Mouse (Mus musculus): Measurements from ENCODE around the gene Abcb8. TPM values are rescaled to one million over a fixed set of nuclear protein-coding genes. Genes with fewer than 3 reads are reported as not detected.
"Not testable (repeated sequence)": the region's sequence is repeated elsewhere in the genome, so short reads cannot be mapped to it uniquely, and the experiment has no call there.

The Abcb8 gene
- total RNA-seq, 1 experiment: 46.5 TPM

DNA sequence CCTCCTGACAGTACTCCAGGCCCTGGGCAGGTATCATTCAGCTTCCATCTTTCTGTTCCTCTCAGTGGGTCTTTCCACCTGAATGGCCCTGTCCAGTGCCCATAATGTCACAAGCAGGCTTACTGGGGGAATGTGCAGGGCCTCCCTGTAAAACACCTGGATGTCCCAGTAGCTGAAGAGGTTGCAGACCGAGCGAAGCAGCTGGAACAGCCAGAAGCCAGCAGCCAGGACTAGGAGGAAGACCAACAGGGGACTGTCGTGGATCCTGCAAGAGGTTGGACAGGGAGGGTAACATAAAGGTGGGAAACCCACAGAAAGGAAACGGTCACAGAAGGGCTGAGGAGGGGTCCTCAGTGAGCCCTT, 3.8 kb upstream of the Abcb8 start:
- TF ChIP-seq CHD2 (IDR thresholded peaks at IDR 0.05; ENCODE audit: low read depth, low read length) (no peak), HCFC1 (IDR thresholded peaks at IDR 0.05; ENCODE audit: borderline replicate concordance, insufficient read depth, low read length) (no peak), MAFK (IDR thresholded peaks at IDR 0.05; ENCODE audit: insufficient read depth, low read depth, low read length) (no peak)
- no peak for DNase-seq (ENCODE audit: low read depth, low spot score)
- in situ Hi-C loops (cut with MboI; ENCODE audit: low sequenced_read_pairs in 2 of 2, unreplicated experiment in 2 of 2): no loop called here
- H3K9me3 ChIP-seq (ENCODE audit: control insufficient read depth, insufficient read depth, low read depth, low read length): no peaks in the 10 kb centered on the region
- H3K4me3 ChIP-seq (ENCODE audit: insufficient read depth in 1 of 2, low read depth in 1 of 2, low read length in 2 of 2, poor library complexity in 1 of 2, severe bottlenecking in 1 of 2): peak overlapping the region in 1 of 2 experiments; percentile 14; a peak in 1 of 4 replicates
- H3K27ac ChIP-seq (ENCODE audit: insufficient read depth, low read depth, low read length, poor library complexity, severe bottlenecking): 0 out of 2 replicates have a peak overlapping the region, but pooled peaks have one; percentile 34
- peaks cover 3 to 14% of the 10 kb centered on the region in 2 experiments; a peak in 2 of 4 replicates for H3K4me1 ChIP-seq (ENCODE audit: control insufficient read depth in 2 of 2, insufficient read depth in 2 of 2, low read length in 2 of 2, poor library complexity in 1 of 2)
- H3K36me3 ChIP-seq (ENCODE audit: control insufficient read depth, insufficient read depth, low read length, poor library complexity, severe bottlenecking): no peaks in the 10 kb centered on the region
- H3K9ac ChIP-seq (ENCODE audit: insufficient read depth, low read depth, low read length, poor library complexity, severe bottlenecking): no peak overlapping the region

DNA sequence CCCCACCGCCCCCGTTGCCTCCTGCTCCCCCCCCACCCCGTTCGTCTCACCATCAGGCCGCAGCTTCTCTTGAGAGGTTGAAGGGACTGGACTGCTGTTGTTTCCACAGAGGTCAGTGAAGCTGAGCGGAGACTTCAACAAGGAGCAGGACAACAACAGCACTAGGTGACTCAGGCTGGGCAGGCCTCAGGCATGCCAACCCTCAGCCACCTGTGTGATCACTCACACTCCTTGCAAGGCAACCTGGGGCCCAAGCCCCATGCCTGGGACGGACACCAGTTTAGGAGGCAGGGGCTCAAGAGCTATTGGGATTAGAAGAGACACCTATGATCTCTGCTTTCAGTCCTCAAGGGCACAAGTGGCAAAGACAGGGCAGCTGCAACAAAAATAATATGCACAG, 1.6 kb upstream of the Abcb8 start, which contains the start of gene Atg9b:
Gene Atg9b (minus strand): TSS at position 280 of the 400 bp plus-strand sequence.
- in situ Hi-C loops (cut with MboI; ENCODE audit: low sequenced_read_pairs in 2 of 2, unreplicated experiment in 2 of 2): no loop called here
- Histone ChIP-seq H3K9ac (ENCODE audit: insufficient read depth, low read depth, low read length, poor library complexity, severe bottlenecking) (no peak within 1 kb of the TSS), H3K4me3 (ENCODE audit: insufficient read depth in 1 of 2, low read depth in 1 of 2, low read length in 2 of 2, poor library complexity in 1 of 2, severe bottlenecking in 1 of 2) (no peak within 1 kb of the TSS), H3K4me1 (ENCODE audit: control insufficient read depth in 2 of 2, insufficient read depth in 2 of 2, low read length in 2 of 2, poor library complexity in 1 of 2) (peaks cover 3 to 14% of the 10 kb centered on the region in 2 experiments; a peak in 2 of 4 replicates), H3K27ac (ENCODE audit: insufficient read depth, low read depth, low read length, poor library complexity, severe bottlenecking) (no peak within 1 kb of the TSS), H3K9me3 (ENCODE audit: control insufficient read depth, insufficient read depth, low read depth, low read length) (no peaks in the 10 kb centered on the region), H3K36me3 (ENCODE audit: control insufficient read depth, insufficient read depth, low read length, poor library complexity, severe bottlenecking) (no peaks in the 10 kb centered on the region)
- DNase-seq (ENCODE audit: low read depth, low spot score): no peak
- TF ChIP-seq ZC3H11A (IDR thresholded peaks at IDR 0.05; ENCODE audit: borderline replicate concordance, low read depth, low read length) (no peak), CHD2 (IDR thresholded peaks at IDR 0.05; ENCODE audit: low read depth, low read length) (no peak), HCFC1 (IDR thresholded peaks at IDR 0.05; ENCODE audit: borderline replicate concordance, insufficient read depth, low read length) (no peak), ZNF384 (IDR thresholded peaks at IDR 0.05; ENCODE audit: low read depth, low read length) (no peak), MAFK (IDR thresholded peaks at IDR 0.05; ENCODE audit: insufficient read depth, low read depth, low read length) (no peak)

DNA sequence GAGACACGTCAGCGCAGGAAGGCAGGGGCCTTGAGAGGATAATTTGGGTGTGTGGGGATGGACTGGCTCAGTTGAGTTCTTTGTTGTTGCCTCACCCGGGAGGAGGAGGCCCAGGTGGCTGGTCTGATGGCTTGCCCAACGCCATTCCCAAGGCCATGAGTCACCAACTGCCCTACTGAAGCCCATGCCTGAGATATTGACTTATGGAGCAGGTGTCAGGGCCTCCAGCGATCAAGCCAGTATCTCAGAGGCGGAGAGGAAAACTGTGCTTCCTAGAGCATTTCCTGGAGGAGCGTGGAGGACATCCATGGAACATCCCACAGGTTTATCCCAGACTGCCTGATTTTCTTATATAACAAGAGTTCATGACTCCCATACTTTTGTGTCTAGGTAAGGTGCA, 739 bp upstream of the Abcb8 start:
- Histone ChIP-seq H3K36me3 (ENCODE audit: control insufficient read depth, insufficient read depth, low read length, poor library complexity, severe bottlenecking) (no peaks in the 10 kb centered on the region), H3K9me3 (ENCODE audit: control insufficient read depth, insufficient read depth, low read depth, low read length) (no peaks in the 10 kb centered on the region), H3K4me3 (ENCODE audit: insufficient read depth in 1 of 2, low read depth in 1 of 2, low read length in 2 of 2, poor library complexity in 1 of 2, severe bottlenecking in 1 of 2) (no peak overlapping the region), H3K27ac (ENCODE audit: insufficient read depth, low read depth, low read length, poor library complexity, severe bottlenecking) (no peak overlapping the region), H3K9ac (ENCODE audit: insufficient read depth, low read depth, low read length, poor library complexity, severe bottlenecking) (no peak overlapping the region), H3K4me1 (ENCODE audit: control insufficient read depth in 2 of 2, insufficient read depth in 2 of 2, low read length in 2 of 2, poor library complexity in 1 of 2) (peaks cover 3 to 12% of the 10 kb centered on the region in 2 experiments; a peak in 2 of 4 replicates)
- no peak for DNase-seq (ENCODE audit: low read depth, low spot score)
- in situ Hi-C loops (cut with MboI; ENCODE audit: low sequenced_read_pairs in 2 of 2, unreplicated experiment in 2 of 2): no loop called here
- TF ChIP-seq ZC3H11A (IDR thresholded peaks at IDR 0.05; ENCODE audit: borderline replicate concordance, low read depth, low read length): no peak
- no peak for TF ChIP-seq HCFC1 (IDR thresholded peaks at IDR 0.05; ENCODE audit: borderline replicate concordance, insufficient read depth, low read length)
- no peak for TF ChIP-seq CHD2 (IDR thresholded peaks at IDR 0.05; ENCODE audit: low read depth, low read length)
- TF ChIP-seq ZNF384 (IDR thresholded peaks at IDR 0.05; ENCODE audit: low read depth, low read length): no peak
- no peak for TF ChIP-seq MAFK (IDR thresholded peaks at IDR 0.05; ENCODE audit: insufficient read depth, low read depth, low read length)

DNA sequence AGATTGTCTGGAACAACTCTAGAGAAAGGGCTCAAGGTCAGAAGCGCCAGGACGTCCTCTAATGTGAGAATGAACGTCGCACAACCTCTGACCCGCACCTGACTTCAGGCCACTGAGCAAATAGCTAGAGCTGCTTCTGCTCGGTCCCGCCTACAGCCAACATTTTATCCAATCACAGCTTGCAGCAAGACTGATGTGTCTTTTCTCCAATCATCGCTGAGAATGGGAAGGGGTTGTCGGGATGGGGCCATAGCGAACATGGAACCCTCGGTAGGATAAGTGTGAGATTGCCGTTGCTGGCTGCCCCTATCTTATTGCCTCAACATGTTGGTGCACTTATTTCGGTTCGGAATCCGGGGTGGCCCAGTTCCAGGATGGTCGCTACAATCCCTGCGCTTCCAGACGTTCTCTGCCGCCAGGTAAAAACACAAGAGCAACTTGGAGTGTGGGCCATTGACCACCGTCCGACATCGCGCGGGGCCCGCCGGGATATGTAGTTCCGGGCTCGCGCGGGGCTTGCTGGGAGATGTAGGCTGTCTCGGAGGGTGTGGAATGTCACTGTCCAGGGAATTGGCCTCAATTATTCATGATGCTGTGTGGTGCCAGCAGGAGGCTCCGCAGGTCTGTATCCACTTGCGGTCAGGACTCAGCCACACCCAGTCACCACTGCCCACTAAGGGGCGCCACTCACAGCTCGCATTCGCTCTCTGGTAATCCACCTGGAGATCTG, 867 bp downstream of the Abcb8 start:
- TF ChIP-seq HCFC1 (IDR thresholded peaks at IDR 0.05; ENCODE audit: borderline replicate concordance, insufficient read depth, low read length): peak; percentile 97
- peak; percentile 91 for TF ChIP-seq CHD2 (IDR thresholded peaks at IDR 0.05; ENCODE audit: low read depth, low read length)
- TF ChIP-seq ZC3H11A (IDR thresholded peaks at IDR 0.05; ENCODE audit: borderline replicate concordance, low read depth, low read length): no peak
- in situ Hi-C loops (cut with MboI; ENCODE audit: low sequenced_read_pairs in 2 of 2, unreplicated experiment in 2 of 2): no loop called here
- Histone ChIP-seq H3K36me3 (ENCODE audit: control insufficient read depth, insufficient read depth, low read length, poor library complexity, severe bottlenecking) (no peaks in the 10 kb centered on the region), H3K9me3 (ENCODE audit: control insufficient read depth, insufficient read depth, low read depth, low read length) (no peaks in the 10 kb centered on the region), H3K27ac (ENCODE audit: insufficient read depth, low read depth, low read length, poor library complexity, severe bottlenecking) (peak overlapping the region; percentile 56), H3K9ac (ENCODE audit: insufficient read depth, low read depth, low read length, poor library complexity, severe bottlenecking) (peak overlapping the region; percentile 83), H3K4me1 (ENCODE audit: control insufficient read depth in 2 of 2, insufficient read depth in 2 of 2, low read length in 2 of 2, poor library complexity in 1 of 2) (peaks cover 3 to 11% of the 10 kb centered on the region in 2 experiments; a peak in 3 of 4 replicates), H3K4me3 (ENCODE audit: insufficient read depth in 1 of 2, low read depth in 1 of 2, low read length in 2 of 2, poor library complexity in 1 of 2, severe bottlenecking in 1 of 2) (peak overlapping the region; percentile 69 to 92)
- DNase-seq (ENCODE audit: low read depth, low spot score): peak; percentile 98

DNA sequence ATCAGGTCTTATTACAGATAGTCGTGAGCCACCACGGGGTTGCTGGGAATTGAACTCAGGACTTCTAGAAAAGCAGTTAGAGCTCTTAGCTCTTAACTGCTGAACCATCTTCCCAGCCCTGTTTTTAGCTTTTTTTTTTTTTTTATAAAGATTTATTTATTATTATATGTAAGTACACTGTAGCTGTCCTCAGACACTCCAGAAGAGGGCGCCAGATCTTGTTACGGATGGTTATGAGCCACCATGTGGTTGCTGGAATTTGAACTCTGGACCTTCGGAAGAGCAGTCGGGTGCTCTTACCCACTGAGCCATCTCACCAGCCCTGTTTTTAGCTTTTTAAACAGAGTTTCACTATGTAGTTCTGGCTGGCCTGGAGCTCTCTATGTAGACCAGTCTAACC, 2.8 kb downstream of the Abcb8 start:
- DNase-seq (ENCODE audit: low read depth, low spot score); H3K9ac ChIP-seq (ENCODE audit: insufficient read depth, low read depth, low read length, poor library complexity, severe bottlenecking); H3K36me3 ChIP-seq (ENCODE audit: control insufficient read depth, insufficient read depth, low read length, poor library complexity, severe bottlenecking); in situ Hi-C loops (cut with MboI; ENCODE audit: low sequenced_read_pairs in 2 of 2, unreplicated experiment in 2 of 2); H3K9me3 ChIP-seq (ENCODE audit: control insufficient read depth, insufficient read depth, low read depth, low read length); H3K27ac ChIP-seq (ENCODE audit: insufficient read depth, low read depth, low read length, poor library complexity, severe bottlenecking); H3K4me3 ChIP-seq (ENCODE audit: insufficient read depth in 1 of 2, low read depth in 1 of 2, low read length in 2 of 2, poor library complexity in 1 of 2, severe bottlenecking in 1 of 2): not testable (repeated sequence)
- peaks cover 3 to 11% of the 10 kb centered on the region in 2 experiments; a peak in 3 of 4 replicates for H3K4me1 ChIP-seq (ENCODE audit: control insufficient read depth in 2 of 2, insufficient read depth in 2 of 2, low read length in 2 of 2, poor library complexity in 1 of 2)

Data from ES-E14 (cell line).